Mouse (Mus musculus) natural killer cell, adult 2 months (primary cell): ENCODE results near the gene Phf21a.

Experiments used
- DNase-seq, 2 experiments: peaks; one replicate each; pipeline ENCODE4 v3.0.0; 2022; ENCODE audit warnings: low spot score in 2 of 2

Phf21a gene

DNA sequence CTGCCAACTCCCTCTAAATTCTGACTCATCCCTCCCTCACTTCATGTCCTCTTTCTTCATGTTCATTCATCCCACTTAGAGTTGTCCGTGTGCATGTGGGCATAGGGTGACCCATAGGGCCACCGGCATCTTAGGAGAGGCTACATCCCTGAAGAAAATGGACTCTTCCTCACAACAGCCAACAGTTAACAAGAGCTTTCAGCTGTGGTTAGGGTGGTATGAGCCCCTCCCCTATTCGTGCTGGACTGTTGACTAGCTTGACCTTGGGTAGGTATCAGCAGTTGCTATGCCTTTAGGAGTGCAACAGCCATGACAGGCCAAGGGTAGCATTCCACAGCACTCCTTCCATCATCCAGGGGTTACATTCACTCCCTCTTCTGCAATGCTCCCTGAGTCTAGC, 198.6 kb downstream of the Phf21a start:
- no peak for DNase-seq

GRCm38 (mm10) chr2:92296402-92296801, 203.5 kb downstream of the Phf21a start:
- peak; percentile 49 to 75 for DNase-seq

DNA sequence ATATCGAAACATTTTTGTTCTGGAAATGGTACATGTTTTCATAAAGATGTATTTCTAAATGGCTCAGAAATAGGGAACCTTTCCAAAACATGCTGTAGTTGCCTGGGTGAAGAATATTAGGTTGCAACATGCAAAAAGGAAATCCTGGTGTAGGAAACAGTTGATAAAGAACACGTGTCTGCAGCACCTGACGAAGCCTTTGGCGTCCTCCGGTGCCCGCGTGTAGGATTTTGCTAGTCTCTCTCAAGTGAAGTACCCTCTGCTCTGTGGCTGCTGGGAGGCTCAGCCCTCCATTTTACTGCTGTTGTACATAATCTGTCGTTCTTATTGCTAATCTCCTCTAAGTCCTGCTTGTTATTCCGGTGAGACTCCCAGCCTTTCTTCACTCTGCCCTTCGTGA, 207.0 kb downstream of the Phf21a start:
- no peak for DNase-seq

- DNase-seq: peak in 1 of 2 experiments; percentile 41
Measured at GRCm38 (mm10) chr2:92301849-92302607, 209.1 kb downstream of the Phf21a start.

- DNase-seq: no peak
Measured at GRCm38 (mm10) chr2:92312542-92312941, 219.6 kb downstream of the Phf21a start.

GRCm38 (mm10) chr2:92314031-92314430, 221.1 kb downstream of the Phf21a start:
- no peak for DNase-seq

DNA sequence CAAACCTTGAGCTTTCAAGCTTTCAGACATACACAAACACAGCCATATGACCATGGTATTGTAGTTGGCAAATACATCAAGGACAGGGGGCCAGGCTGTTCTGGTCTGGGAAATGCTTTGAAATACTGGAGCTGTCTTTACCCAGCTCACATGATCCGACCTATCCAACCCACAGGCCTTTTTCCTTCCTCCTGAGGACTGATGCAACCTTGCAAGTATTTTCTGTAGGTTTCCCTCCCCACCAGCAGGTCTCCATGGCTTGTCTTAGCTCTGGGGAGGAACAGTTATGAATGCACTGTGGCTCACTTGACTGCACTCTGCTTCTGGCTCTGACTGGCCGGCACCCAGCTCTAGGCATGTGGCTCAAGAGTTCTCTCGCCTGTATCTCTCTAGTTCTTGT, 223.7 kb downstream of the Phf21a start:
- no peak for DNase-seq

GRCm38 (mm10) chr2:92317228-92317627, 224.3 kb downstream of the Phf21a start:
- no peak for DNase-seq

DNA sequence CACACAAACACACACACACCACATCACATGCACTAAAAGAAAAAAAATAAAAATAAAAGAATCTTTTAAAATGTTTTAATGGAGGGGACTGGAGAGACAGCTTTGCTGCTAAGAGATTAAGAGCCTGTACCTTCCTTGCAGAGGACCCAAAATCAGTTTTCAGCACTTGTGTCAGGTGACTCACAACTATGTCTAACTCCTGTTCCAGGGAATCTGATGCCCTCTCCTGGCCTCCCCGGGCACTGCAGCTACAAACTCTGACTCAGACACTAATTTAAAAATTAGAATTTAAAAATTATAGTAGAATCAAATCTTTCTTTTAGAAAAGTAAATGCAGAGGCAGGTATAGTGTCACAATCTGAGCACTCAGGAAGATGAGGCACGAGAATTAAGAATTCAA, 229.8 kb downstream of the Phf21a start:
- peak in 1 of 2 experiments; percentile 37 for DNase-seq

GRCm38 (mm10) chr2:92325676-92326075, 232.8 kb downstream of the Phf21a start:
- DNase-seq: no peak

DNA sequence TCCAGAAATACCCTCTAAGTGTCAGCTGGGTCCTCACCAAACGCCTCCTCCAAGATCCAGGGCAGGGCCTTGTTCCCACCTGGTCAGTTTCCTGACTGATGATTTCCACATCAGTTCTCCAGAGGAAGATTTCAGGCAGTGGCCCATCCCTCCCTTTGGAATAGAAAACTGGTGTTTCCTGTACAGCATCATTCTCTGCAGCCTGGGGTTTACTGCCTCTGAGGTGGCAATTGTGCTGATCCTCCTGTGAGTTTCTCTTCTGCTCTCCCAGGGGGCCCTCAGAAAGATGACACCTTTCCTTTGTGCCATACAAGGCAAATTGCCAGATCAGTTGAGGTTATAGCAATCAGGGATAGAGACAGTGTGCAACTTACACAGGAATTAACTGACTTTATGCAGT, 233.3 kb downstream of the Phf21a start:
- no peak for DNase-seq

DNA sequence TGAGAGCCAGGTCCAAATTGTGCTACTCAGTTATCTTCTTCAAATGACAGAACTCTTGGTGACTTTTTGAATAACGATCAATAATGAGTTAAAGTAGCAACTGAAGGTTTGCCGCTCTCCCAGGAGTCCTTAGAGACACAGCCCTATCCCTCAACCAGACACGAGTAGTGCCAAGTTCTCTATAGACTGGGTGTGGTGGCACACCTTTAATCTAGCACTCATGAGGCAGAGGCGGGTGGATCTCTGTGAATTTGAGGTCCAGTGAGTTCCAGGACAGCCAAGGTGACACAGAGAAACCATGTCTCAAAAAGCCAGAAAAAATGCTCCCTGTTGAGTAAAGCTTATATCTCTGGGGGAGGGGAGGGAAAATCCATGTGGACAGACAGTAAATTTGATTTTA, 234.7 kb downstream of the Phf21a start:
- no peak for DNase-seq

DNA sequence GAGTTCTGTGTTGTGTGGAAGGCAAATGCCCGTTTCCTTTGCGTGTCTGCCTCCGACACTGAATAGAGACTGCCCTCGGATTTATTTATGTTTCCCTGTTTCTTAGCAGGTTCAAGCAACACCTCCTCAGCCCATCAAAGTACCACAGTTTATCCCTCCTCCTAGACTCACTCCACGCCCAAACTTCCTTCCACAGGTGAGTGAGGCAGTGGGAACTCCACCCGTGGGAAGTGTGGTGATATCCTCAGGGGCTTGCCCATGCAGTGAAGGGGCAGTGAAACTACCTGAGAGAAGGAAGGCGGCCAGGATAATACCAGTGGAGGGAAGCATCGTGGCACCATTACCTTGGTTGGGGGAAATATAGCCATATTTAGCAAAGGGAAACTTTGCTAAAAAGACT, 235.3 kb downstream of the Phf21a start:
- DNase-seq: no peak

DNA sequence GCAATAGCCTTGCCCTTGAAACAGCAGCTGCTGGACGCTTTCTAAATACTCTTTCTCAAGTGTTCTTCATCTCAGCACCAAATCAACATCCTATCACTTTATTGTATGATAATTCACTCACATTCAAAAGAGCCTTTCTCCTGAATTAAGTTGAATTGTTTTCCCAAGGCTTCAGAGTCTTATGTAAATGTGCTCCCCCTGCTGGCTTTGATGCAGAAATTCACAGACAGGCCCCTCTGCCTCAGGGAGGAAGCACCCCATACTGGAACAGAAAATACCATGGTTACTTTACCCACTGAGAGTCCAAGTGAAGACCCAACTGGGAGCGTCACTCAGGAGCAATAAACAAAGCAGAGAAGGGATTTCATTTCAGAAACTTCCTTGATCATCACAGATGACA, 237.9 kb downstream of the Phf21a start:
- peak in 1 of 2 experiments; percentile 19 for DNase-seq

DNA sequence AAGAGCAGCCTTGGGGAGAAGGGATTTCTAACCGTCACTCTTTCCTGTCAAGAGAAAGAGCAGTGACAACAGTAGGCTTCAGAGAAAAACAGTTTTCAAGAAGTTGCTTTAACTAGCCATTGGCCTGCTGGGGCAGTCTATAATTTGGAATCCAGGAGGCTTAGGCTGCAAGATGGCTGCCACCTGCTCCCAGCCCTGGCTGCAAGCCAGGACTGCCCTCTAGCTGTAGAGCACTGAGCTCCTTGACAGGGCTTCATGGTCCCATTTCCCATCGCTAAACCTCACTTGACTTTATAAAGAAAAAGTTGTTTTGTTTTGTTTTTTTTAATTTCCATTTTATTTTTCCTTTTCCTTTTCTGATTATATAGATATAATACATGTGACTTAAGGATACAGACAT, 238.5 kb downstream of the Phf21a start:
- DNase-seq: no peak

- no peak for DNase-seq
Measured at GRCm38 (mm10) chr2:92331871-92332270, 239.0 kb downstream of the Phf21a start.

DNA sequence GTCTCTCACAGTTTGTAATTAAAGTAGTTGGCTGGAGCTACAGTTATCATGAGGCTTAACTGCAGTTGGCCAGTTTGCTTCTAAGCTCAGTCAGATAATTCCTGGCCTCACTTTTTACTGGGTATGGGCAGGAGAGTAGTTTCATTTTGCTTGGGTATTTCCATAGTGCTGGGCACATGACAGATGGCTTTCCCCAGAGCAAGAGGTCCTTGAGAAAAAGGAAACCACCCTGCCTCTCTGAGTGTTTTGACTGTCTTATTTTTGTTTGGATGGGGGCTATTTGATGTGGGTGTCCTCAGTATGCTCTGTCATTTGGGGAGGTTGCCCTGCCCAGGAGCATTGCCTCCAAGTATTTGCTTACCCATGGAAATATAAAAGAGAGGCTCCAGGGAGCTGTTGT, 249.5 kb downstream of the Phf21a start:
- DNase-seq: no peak

GRCm38 (mm10) chr2:92347191-92347590, 254.3 kb downstream of the Phf21a start:
- DNase-seq: no peak

DNA sequence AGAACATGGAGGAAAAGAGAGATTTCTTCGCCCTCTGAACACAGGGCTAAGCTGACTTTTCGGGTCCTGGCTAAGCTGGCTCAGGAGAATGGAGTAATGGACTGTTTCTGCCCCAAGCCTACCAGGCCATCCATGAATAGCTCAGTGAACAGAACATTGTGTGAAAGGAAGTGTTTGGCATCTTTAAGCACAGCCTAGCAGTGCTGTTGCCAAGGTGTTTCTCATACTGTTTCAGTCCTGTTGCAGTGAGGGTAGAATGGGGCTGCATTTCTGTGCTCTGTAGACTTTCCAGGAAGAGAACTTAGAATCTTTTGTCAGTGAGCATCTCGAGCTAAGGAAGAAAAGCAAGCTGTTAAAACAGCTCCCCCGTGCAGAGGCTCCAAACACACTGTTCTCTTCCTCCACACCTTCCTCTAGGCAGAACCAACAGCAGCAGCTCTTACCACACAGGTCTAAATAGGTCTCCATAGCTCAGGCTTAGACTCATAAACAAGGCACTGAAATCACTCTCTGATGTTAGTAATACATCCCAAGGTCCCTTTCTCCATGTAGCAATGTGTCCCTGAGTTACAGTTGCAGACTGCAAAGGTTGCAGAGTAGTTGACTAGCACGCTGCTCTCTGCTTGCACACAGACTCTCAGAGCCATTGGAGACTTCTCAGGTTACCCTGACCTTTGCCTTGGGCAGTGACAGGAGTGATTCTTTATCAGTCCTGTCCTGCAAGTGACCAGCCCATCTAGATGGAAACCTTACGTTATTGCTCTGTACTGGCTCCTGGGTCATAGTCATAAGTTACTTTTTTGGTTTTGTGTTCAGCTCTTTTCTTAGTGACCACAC, 256.9 kb downstream of the Phf21a start:
- no peak for DNase-seq

- no peak for DNase-seq
Measured at GRCm38 (mm10) chr2:92350686-92351085, 257.8 kb downstream of the Phf21a start.

GRCm38 (mm10) chr2:92353402-92353801, 260.5 kb downstream of the Phf21a start:
- no peak for DNase-seq

GRCm38 (mm10) chr2:92354224-92354623, 261.3 kb downstream of the Phf21a start:
- DNase-seq: no peak

DNA sequence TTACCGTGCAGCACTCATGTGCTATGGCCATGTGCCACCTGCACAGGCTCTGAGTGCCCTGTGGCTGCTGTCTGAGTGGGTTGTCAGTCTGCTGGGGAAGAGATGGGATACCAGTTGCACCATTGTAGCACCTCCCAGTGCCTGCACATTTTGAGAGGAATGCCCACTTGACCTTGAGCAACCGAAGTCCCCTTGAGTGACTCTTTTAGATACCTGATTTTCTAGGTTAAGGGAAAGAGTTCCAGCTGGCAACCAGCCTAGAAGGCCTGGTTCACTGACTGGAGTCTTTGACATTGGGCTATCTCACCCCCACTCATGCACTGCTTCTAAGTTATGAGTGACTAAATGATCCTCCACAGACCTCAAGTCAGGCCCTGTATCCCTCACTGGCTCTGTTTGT, 266.4 kb downstream of the Phf21a start:
- DNase-seq: no peak
